Mouse (Mus musculus) midbrain, embryonic 13.5 days (tissue): ENCODE data around the gene Lhfpl3. TPM values are rescaled to one million over a fixed set of nuclear protein-coding genes. Genes with fewer than 3 reads are reported as not detected.

Experiments used
- ATAC-seq: fragments of 200-750 bp; cut with Nextera tagmentation; 2 replicates; pipeline ENCODE4 v1.8.0; 2017; ENCODE audit warnings: mild to moderate bottlenecking, moderate TSS enrichment, moderate library complexity
- H3K27ac ChIP-seq: fragments of 300-500 bp; sonication (generic); 2 replicates; pipeline ENCODE4 v1.5.1; 2015; ENCODE audit warnings: inconsistent platforms, mild to moderate bottlenecking, moderate library complexity
- H3K27me3 ChIP-seq: fragments of 300-500 bp; sonication (generic); 2 replicates; pipeline ENCODE4 v1.6.1; 2015; ENCODE audit warnings: mild to moderate bottlenecking, inconsistent platforms
- H3K36me3 ChIP-seq: fragments of 300-500 bp; sonication (generic); 2 replicates; pipeline ENCODE4 v1.6.1; 2015; ENCODE audit warnings: mild to moderate bottlenecking, inconsistent platforms
- H3K4me1 ChIP-seq: fragments of 300-500 bp; sonication (generic); replicated peaks from 2 replicates; pipeline ENCODE4 v1.6.1; 2015; ENCODE audit warnings: inconsistent platforms
- H3K4me2 ChIP-seq: fragments of 300-500 bp; sonication (generic); replicated peaks from 2 replicates; pipeline ENCODE4 v1.6.1; 2015; ENCODE audit warnings: moderate library complexity, mild to moderate bottlenecking, inconsistent platforms
- H3K4me3 ChIP-seq: fragments of 300-500 bp; sonication (generic); replicated peaks from 2 replicates; pipeline ENCODE4 v1.5.1; 2015; ENCODE audit warnings: mild to moderate bottlenecking, inconsistent platforms
- H3K9ac ChIP-seq: fragments of 300-500 bp; sonication (generic); replicated peaks from 2 replicates; pipeline ENCODE4 v1.6.1; 2015; ENCODE audit warnings: mild to moderate bottlenecking, inconsistent platforms
- H3K9me3 ChIP-seq: fragments of 300-500 bp; sonication (generic); 2 replicates; pipeline ENCODE4 v1.6.1; 2016; ENCODE audit warnings: mild to moderate bottlenecking, inconsistent platforms
- WGBS: fragments of 180-500 bp; shearing (Covaris S2); methylation state at CpG from one replicate; pipeline ENCODE4 v1.1.7; 2015; 5-methylcytosine and 5-hydroxymethylcytosine counted together
- polyA plus RNA-seq: library from polyadenylated mRNA; unstranded; fragments of >200 nt; fragmentation: Nextera tagmentation; extraction: Ambion mirVana; gene quantifications from 2 replicates; pipeline ENCODE4 v1.2.1, GENCODE M21; 2015

The Lhfpl3 gene
- polyA plus RNA-seq, 1 experiment from 2014 or later = 5.4 TPM

DNA sequence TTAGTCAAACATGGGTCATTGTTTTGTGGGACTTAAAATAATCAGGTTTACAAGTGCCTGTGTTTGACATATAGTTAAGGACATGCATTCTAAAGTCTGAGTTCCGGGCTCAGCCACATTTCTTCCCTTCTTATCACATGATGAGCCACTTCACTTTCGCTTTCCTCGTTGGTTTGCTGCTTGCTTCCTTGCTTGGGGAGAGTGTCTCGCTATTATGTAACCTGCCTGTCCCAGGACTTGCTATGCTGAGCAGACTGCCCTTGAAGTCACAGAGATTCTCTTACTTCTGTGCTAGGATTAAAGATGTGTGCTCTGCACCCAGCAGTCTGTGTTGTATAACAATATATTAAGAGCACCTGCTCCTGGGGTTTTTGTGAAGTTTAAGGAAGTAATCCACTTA, 110.6 kb downstream of the Lhfpl3 start:
- H3K9me3 ChIP-seq = no peaks in the 10 kb centered on the region
- H3K27me3 ChIP-seq = no peaks in the 10 kb centered on the region
- no peak overlapping the region for H3K4me2 ChIP-seq
- no peaks in the 10 kb centered on the region for H3K36me3 ChIP-seq
- no peak overlapping the region for H3K9ac ChIP-seq
- ATAC-seq = no peak
- no peak overlapping the region for H3K27ac ChIP-seq
- H3K4me1 ChIP-seq = no peaks in the 10 kb centered on the region
- no peak overlapping the region for H3K4me3 ChIP-seq
- 84% methylated on average over 4 of the region's 4 CpGs for WGBS

- Histone ChIP-seq H3K4me2 (no peak overlapping the region), H3K27ac (no peak overlapping the region), H3K27me3 (no peaks in the 10 kb centered on the region), H3K4me3 (no peak overlapping the region), H3K36me3 (no peaks in the 10 kb centered on the region), H3K4me1 (no peaks in the 10 kb centered on the region), H3K9me3 (no peaks in the 10 kb centered on the region), H3K9ac (no peak overlapping the region)
- no peak for ATAC-seq
- 47% methylated on average over 1 of the region's 1 CpGs for WGBS
Measured at GRCm38 (mm10) chr5:22861399-22861798, 115.5 kb downstream of the Lhfpl3 start.

DNA sequence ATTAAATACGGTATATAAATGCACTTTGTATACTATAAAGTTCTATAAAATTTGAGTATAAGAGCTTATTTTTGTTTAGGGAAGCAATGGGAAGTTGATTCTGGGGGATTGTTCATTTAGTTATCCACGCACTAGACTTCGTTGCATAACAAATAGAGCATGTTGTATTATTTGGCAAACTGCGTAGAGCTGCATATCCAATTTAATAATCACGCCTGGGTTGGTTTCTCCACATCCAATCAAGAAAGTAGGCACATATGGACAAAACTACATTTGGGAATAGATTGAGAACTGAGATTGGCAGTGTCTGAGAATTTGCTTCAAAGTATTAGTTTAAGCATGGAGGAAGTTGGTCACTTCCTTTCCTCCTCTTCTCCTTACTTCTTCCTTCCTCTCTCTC, 123.2 kb downstream of the Lhfpl3 start:
- no peak overlapping the region for H3K4me3 ChIP-seq
- 91% methylated on average over 5 of the region's 5 CpGs for WGBS
- no peak for ATAC-seq

GRCm38 (mm10) chr5:22872417-22872816, 126.6 kb downstream of the Lhfpl3 start:
- H3K27me3 ChIP-seq = no peaks in the 10 kb centered on the region
- ATAC-seq = no peak
- H3K4me2 ChIP-seq = no peak overlapping the region
- no peak overlapping the region for H3K27ac ChIP-seq
- no peak overlapping the region for H3K4me3 ChIP-seq
- H3K9me3 ChIP-seq = no peaks in the 10 kb centered on the region
- WGBS = 86% methylated on average over 1 of the region's 1 CpGs
- H3K36me3 ChIP-seq = no peaks in the 10 kb centered on the region
- no peak overlapping the region for H3K9ac ChIP-seq
- H3K4me1 ChIP-seq = no peaks in the 10 kb centered on the region

More for the DNA sequence above, 123.2 kb downstream of the Lhfpl3 start:
- Histone ChIP-seq H3K27me3 (no peaks in the 10 kb centered on the region), H3K9ac (no peak overlapping the region), H3K4me2 (no peak overlapping the region), H3K36me3 (no peaks in the 10 kb centered on the region), H3K9me3 (no peaks in the 10 kb centered on the region), H3K4me1 (no peaks in the 10 kb centered on the region), H3K27ac (no peak overlapping the region)

DNA sequence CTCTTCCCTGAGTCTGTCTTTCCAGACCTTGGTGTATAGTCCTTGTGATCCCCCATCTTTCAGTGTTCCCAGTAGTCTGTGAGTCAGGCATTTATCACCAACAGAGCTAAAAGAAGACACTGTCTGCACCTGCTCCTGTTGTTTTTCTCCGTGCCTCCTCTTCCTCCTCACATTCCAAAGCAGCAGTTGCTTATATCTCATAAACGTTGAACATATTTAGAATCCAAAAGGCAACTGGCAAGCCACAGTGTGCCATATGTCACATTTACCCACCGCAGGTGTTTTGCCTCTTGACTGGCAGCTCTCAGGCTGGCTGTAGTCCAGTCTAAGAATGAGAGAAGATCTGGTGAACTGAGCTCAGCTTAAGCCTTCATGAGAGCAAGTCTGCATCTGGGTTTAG, 142.5 kb downstream of the Lhfpl3 start:
- H3K9me3 ChIP-seq = no peaks in the 10 kb centered on the region
- no peak overlapping the region for H3K9ac ChIP-seq
- WGBS = 86% methylated on average over 3 of the region's 3 CpGs
- H3K4me2 ChIP-seq = no peak overlapping the region
- H3K4me1 ChIP-seq = no peaks in the 10 kb centered on the region
- no peak overlapping the region for H3K27ac ChIP-seq
- no peaks in the 10 kb centered on the region for H3K36me3 ChIP-seq
- H3K27me3 ChIP-seq = no peaks in the 10 kb centered on the region
- no peak for ATAC-seq
- no peak overlapping the region for H3K4me3 ChIP-seq

- Histone ChIP-seq H3K27me3 (no peaks in the 10 kb centered on the region), H3K9ac (no peak overlapping the region), H3K9me3 (no peaks in the 10 kb centered on the region), H3K27ac (no peak overlapping the region), H3K4me3 (no peak overlapping the region), H3K36me3 (no peaks in the 10 kb centered on the region), H3K4me2 (no peak overlapping the region), H3K4me1 (no peaks in the 10 kb centered on the region)
- 83% methylated on average over 4 of the region's 4 CpGs for WGBS
- no peak for ATAC-seq
Measured at GRCm38 (mm10) chr5:22889481-22889880, 143.6 kb downstream of the Lhfpl3 start.

GRCm38 (mm10) chr5:22897228-22897627, 151.4 kb downstream of the Lhfpl3 start:
- H3K36me3 ChIP-seq = no peaks in the 10 kb centered on the region
- WGBS = 83% methylated on average over 3 of the region's 3 CpGs
- no peak overlapping the region for H3K4me2 ChIP-seq
- H3K9ac ChIP-seq = no peak overlapping the region
- H3K27ac ChIP-seq = 0 out of 2 replicates have a peak overlapping the region, but pooled peaks have one; percentile 2
- H3K4me1 ChIP-seq = peaks cover 12% of the 10 kb centered on the region
- no peaks in the 10 kb centered on the region for H3K9me3 ChIP-seq
- H3K27me3 ChIP-seq = no peaks in the 10 kb centered on the region
- ATAC-seq = no peak
- no peak overlapping the region for H3K4me3 ChIP-seq

DNA sequence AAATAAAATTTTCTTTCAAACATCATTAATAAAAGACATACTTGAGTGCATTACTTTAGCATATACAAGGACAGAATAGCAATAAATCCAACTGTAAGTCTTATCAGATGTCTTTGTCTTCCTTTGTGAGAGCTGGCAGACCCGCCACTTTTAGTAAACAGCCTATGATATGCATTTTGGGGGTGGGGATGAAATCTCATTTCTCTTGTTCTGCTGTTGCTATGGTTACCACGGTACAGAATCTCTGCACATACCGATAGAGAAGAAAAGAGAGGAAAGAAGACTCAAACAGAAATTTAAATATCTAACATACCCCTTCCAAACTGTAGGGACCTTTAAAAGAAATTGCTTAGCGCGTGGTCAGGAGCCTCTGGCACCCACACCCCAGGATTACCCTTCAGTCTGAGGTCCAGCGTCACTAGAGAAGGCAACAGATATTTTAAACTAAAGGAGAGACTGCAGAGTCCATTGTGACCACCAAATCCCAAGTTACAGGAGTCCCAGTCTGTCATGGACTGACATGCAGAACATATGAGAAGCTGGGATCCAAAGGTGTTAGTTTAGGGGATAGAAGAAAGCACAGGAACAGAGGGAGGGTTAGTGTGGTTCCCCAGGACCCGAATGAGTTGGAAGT, 151.9 kb downstream of the Lhfpl3 start:
- Histone ChIP-seq H3K4me3 (no peak overlapping the region), H3K27me3 (no peaks in the 10 kb centered on the region), H3K4me1 (peaks cover 12% of the 10 kb centered on the region), H3K9me3 (no peaks in the 10 kb centered on the region), H3K36me3 (no peaks in the 10 kb centered on the region), H3K9ac (no peak overlapping the region), H3K27ac (peak overlapping the region; percentile 52), H3K4me2 (no peak overlapping the region)
- peak; percentile 85 for ATAC-seq
- WGBS = 54% methylated on average over 7 of the region's 7 CpGs

DNA sequence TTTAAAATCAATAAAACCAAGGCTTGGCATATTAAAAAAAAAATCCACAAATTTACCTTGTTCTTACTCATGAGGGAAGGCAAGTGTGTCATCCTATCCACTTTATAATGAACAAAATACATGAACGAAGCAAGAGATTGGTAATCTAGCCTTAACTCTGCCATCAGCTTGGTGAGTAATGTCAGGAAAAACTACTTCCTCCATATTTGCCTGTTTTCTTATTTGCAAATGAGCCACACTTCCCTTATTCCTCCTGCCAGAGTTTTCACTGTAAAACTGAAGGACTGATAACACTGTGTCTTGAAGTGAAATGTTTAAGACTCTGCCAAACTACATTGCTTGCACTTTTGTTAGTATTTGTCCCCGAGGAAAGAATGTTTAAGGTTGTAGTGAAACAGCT, 152.7 kb downstream of the Lhfpl3 start:
- Histone ChIP-seq H3K36me3 (no peaks in the 10 kb centered on the region), H3K4me1 (peaks cover 12% of the 10 kb centered on the region), H3K4me2 (no peak overlapping the region), H3K9me3 (no peaks in the 10 kb centered on the region), H3K4me3 (no peak overlapping the region), H3K9ac (no peak overlapping the region), H3K27ac (no peak overlapping the region), H3K27me3 (no peaks in the 10 kb centered on the region)
- 91% methylated on average over 2 of the region's 2 CpGs for WGBS
- no peak for ATAC-seq

GRCm38 (mm10) chr5:22899913-22900312, 154.1 kb downstream of the Lhfpl3 start:
- ATAC-seq = no peak
- Histone ChIP-seq H3K36me3 (no peaks in the 10 kb centered on the region), H3K9ac (no peak overlapping the region), H3K9me3 (no peaks in the 10 kb centered on the region), H3K27me3 (no peaks in the 10 kb centered on the region), H3K4me3 (no peak overlapping the region), H3K4me2 (no peak overlapping the region), H3K27ac (no peak overlapping the region), H3K4me1 (peaks cover 12% of the 10 kb centered on the region)

GRCm38 (mm10) chr5:22917197-22917596, 171.3 kb downstream of the Lhfpl3 start:
- 83% methylated on average over 1 of the region's 1 CpGs for whole genome bisulfite sequencing
- no peaks in the 10 kb centered on the region for H3K27me3 ChIP-seq
- no peak overlapping the region for H3K4me2 ChIP-seq
- no peak overlapping the region for H3K4me3 ChIP-seq
- no peaks in the 10 kb centered on the region for H3K4me1 ChIP-seq
- ATAC-seq = no peak
- no peak overlapping the region for H3K9ac ChIP-seq
- H3K9me3 ChIP-seq = no peaks in the 10 kb centered on the region
- no peaks in the 10 kb centered on the region for H3K36me3 ChIP-seq
- no peak overlapping the region for H3K27ac ChIP-seq

DNA sequence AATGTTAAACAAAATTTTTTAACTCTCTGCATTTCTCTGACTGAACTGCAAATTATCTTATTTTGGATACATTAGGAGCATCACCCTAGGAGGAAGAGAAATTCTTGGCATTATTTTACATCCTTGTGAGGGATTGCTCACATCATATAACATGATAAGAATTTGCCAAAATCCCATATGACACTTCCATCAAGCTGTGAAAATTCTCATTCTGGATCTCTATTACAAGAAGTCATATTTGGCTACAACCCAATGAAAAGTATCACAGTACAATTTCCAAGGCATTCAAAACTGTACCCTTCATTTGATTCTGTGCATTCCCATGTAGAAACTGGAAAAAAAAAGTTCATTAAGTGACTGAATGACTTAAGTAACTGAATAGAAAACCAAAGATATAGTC, 180.3 kb downstream of the Lhfpl3 start:
- no peak overlapping the region for H3K27ac ChIP-seq

DNA sequence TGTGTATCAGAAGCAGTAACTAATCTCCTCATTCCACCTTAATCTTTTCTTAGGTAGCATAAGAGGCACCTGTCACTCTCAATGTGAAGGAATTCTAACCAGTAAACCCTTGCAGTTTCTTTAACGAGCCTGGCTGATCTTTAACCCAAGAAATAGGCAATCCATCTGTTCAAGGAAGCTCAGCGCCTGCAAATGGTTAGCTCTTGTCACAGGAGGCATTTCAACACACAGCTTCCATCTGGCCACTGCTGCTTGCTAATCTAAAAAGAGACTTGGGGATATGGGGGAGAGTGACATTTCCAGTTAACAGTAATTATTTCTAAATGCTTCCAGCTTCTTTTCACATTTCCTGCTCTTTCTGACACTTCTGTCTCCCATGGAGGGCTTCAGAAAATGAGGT, 182.9 kb downstream of the Lhfpl3 start:
- Histone ChIP-seq H3K9ac (no peak overlapping the region), H3K4me3 (no peak overlapping the region), H3K36me3 (no peaks in the 10 kb centered on the region), H3K27me3 (no peaks in the 10 kb centered on the region), H3K9me3 (no peaks in the 10 kb centered on the region), H3K4me2 (no peak overlapping the region), H3K27ac (no peak overlapping the region), H3K4me1 (no peaks in the 10 kb centered on the region)
- ATAC-seq = no peak
- WGBS = 75% methylated on average over 2 of the region's 2 CpGs

More for the DNA sequence above, 180.3 kb downstream of the Lhfpl3 start:
- no peaks in the 10 kb centered on the region for H3K9me3 ChIP-seq
- no peak overlapping the region for H3K4me3 ChIP-seq
- H3K36me3 ChIP-seq = no peaks in the 10 kb centered on the region
- no peak overlapping the region for H3K9ac ChIP-seq
- no peaks in the 10 kb centered on the region for H3K4me1 ChIP-seq
- no peaks in the 10 kb centered on the region for H3K27me3 ChIP-seq
- no peak for ATAC-seq
- no peak overlapping the region for H3K4me2 ChIP-seq
